Mouse (Mus musculus) spleen, adult 10 weeks (tissue): Measurements from ENCODE around the gene Stap1. TPM values are rescaled to one million over a fixed set of nuclear protein-coding genes. Genes with fewer than 3 reads are reported as not detected.

Experiments
- polyA plus RNA-seq: library from polyadenylated mRNA; stranded (reverse); fragments of 350-450 nt; fragmentation: Illumina TruSeq; extraction: RNeasy Lipid Tissue Mini Kit (QIAGEN cat#74804); gene quantifications from one replicate; pipeline ENCODE4 v1.2.3, GENCODE M21; 2015; ENCODE audit warnings: low replicate concordance; ENCODE audit not compliant: insufficient read depth

Stap1 gene
- 217 TPM for polyA plus RNA-seq

GRCm38 (mm10) chr5:86071538-86071937 is at the start of gene Stap1:
Stap1 (plus strand) TSS chr5:86071746.

GRCm38 (mm10) chr5:86065101-86065875 is 6.3 kb upstream of the Stap1 start, which contains the start of gene Cenpc1:
Cenpc1 (minus strand) TSS chr5:86065583.

Other genes starting within 250 kb of the Stap1 start
- gene Cenpc1, start 6.2 kb upstream of the Stap1 start, polyA plus RNA-seq = 25.4 TPM
- 23.3 TPM for gene Uba6, start 101.1 kb downstream of the Stap1 start, polyA plus RNA-seq
- gene Gnrhr, start 126.2 kb downstream of the Stap1 start, polyA plus RNA-seq = not detected
- not detected for gene Tmprss11c, start 217.6 kb downstream of the Stap1 start, polyA plus RNA-seq